Mouse (Mus musculus): Measurements from ENCODE around the gene Setdb1. TPM values are rescaled to one million over a fixed set of nuclear protein-coding genes. Genes with fewer than 3 reads are reported as not detected.
"Not testable (repeated sequence)": the region's sequence is repeated elsewhere in the genome, so short reads cannot be mapped to it uniquely, and the experiment has no call there.

Setdb1 gene
- polyA plus RNA-seq (2014; fragmentation: Nextera tagmentation; extraction: Ambion mirVana), result 67.1 and 68.7 TPM in 2 replicates

- H3K4me2 ChIP-seq (ENCODE audit: low read depth), result peak within 1 kb of the TSS; percentile 39
- H3K4me3 ChIP-seq (ENCODE audit: low read depth, low read length), result peak within 1 kb of the TSS; percentile 49
- not testable (repeated sequence) for H3K36me3 ChIP-seq (ENCODE audit: control insufficient read depth, insufficient read depth, low read length); H3K27me3 ChIP-seq (ENCODE audit: control insufficient read depth, insufficient read depth, low read length); H3K9me3 ChIP-seq (ENCODE audit: control insufficient read depth, low read length); H3K4me1 ChIP-seq (ENCODE audit: control insufficient read depth, insufficient read depth, low read length); H3K27ac ChIP-seq (ENCODE audit: low read depth, low read length)
- DNase-seq (ENCODE audit: low spot score) (peak; percentile 96), ATAC-seq (ENCODE audit: insufficient read depth, low FRiP score, low TSS enrichment) (peak; percentile 97)
- H3K9ac ChIP-seq (ENCODE audit: low read length), result peak within 1 kb of the TSS; percentile 44
- WGBS, result 0% methylated on average over 29 of the region's 57 CpGs
These were observed at the start of gene Setdb1 for GRCm38 (mm10) chr3:95356701-95357449. TSS of gene Setdb1 (minus strand) at chr3:95357202.

GRCm38 (mm10) chr3:95402741-95403140 is 45.7 kb upstream of the Setdb1 start, which contains the start of gene 4930558C23Rik:
TSS of gene 4930558C23Rik (minus strand) at chr3:95402841.
- no peak for ATAC-seq (ENCODE audit: insufficient read depth, low FRiP score, low TSS enrichment)
- no peak within 1 kb of the TSS for H3K4me2 ChIP-seq (ENCODE audit: low read depth)

GRCm38 (mm10) chr3:95394385-95394784 is 37.4 kb upstream of the Setdb1 start:
- no peaks in the 10 kb centered on the region for H3K4me1 ChIP-seq (ENCODE audit: control insufficient read depth, insufficient read depth, low read length)
- H3K27me3 ChIP-seq (ENCODE audit: control insufficient read depth, insufficient read depth, low read length), result no peaks in the 10 kb centered on the region
- no peaks in the 10 kb centered on the region for H3K36me3 ChIP-seq (ENCODE audit: control insufficient read depth, insufficient read depth, low read length)
- ATAC-seq (ENCODE audit: insufficient read depth, low FRiP score, low TSS enrichment), result no peak
- no peak overlapping the region for H3K4me2 ChIP-seq (ENCODE audit: low read depth)
- H3K9me3 ChIP-seq (ENCODE audit: control insufficient read depth, low read length), result 0 out of 2 replicates have a peak, but pooled peaks cover 2% of the 10 kb centered on the region
- H3K27ac ChIP-seq (ENCODE audit: low read depth, low read length), result no peak overlapping the region
- no peak overlapping the region for H3K4me3 ChIP-seq (ENCODE audit: low read depth, low read length)
- H3K9ac ChIP-seq (ENCODE audit: low read length), result no peak overlapping the region
- WGBS, result 88% methylated on average over 4 of the region's 4 CpGs
- DNase-seq (ENCODE audit: low spot score), result no peak

More at GRCm38 (mm10) chr3:95402741-95403140, 45.7 kb upstream of the Setdb1 start, which contains the start of gene 4930558C23Rik:
- H3K9me3 ChIP-seq (ENCODE audit: control insufficient read depth, low read length), result no peaks in the 10 kb centered on the region
- no peak within 1 kb of the TSS for H3K4me3 ChIP-seq (ENCODE audit: low read depth, low read length)
- H3K4me1 ChIP-seq (ENCODE audit: control insufficient read depth, insufficient read depth, low read length), result no peaks in the 10 kb centered on the region
- WGBS, result 88% methylated on average over 3 of the region's 3 CpGs
- H3K36me3 ChIP-seq (ENCODE audit: control insufficient read depth, insufficient read depth, low read length), result no peaks in the 10 kb centered on the region
- H3K27ac ChIP-seq (ENCODE audit: low read depth, low read length), result no peak within 1 kb of the TSS
- DNase-seq (ENCODE audit: low spot score), result no peak
- no peaks in the 10 kb centered on the region for H3K27me3 ChIP-seq (ENCODE audit: control insufficient read depth, insufficient read depth, low read length)
- no peak within 1 kb of the TSS for H3K9ac ChIP-seq (ENCODE audit: low read length)

GRCm38 (mm10) chr3:95385401-95386075 is 28.5 kb upstream of the Setdb1 start:
- no peak overlapping the region for H3K27ac ChIP-seq (ENCODE audit: low read depth, low read length)
- no peak for ATAC-seq (ENCODE audit: insufficient read depth, low FRiP score, low TSS enrichment)

GRCm38 (mm10) chr3:95373208-95373607 is 16.2 kb upstream of the Setdb1 start:
- Histone ChIP-seq H3K9me3 (ENCODE audit: control insufficient read depth, low read length) (no peaks in the 10 kb centered on the region), H3K4me3 (ENCODE audit: low read depth, low read length) (no peak overlapping the region), H3K4me1 (ENCODE audit: control insufficient read depth, insufficient read depth, low read length) (no peaks in the 10 kb centered on the region), H3K27me3 (ENCODE audit: control insufficient read depth, insufficient read depth, low read length) (no peaks in the 10 kb centered on the region), H3K9ac (ENCODE audit: low read length) (no peak overlapping the region), H3K36me3 (ENCODE audit: control insufficient read depth, insufficient read depth, low read length) (no peaks in the 10 kb centered on the region), H3K4me2 (ENCODE audit: low read depth) (no peak overlapping the region), H3K27ac (ENCODE audit: low read depth, low read length) (no peak overlapping the region)
- no peak for DNase-seq (ENCODE audit: low spot score)
- WGBS, result 91% methylated on average over 10 of the region's 10 CpGs
- no peak for ATAC-seq (ENCODE audit: insufficient read depth, low FRiP score, low TSS enrichment)

More at GRCm38 (mm10) chr3:95385401-95386075, 28.5 kb upstream of the Setdb1 start:
- WGBS, result 89% methylated on average over 5 of the region's 5 CpGs
- Histone ChIP-seq H3K4me3 (ENCODE audit: low read depth, low read length) (no peak overlapping the region), H3K9ac (ENCODE audit: low read length) (no peak overlapping the region), H3K27me3 (ENCODE audit: control insufficient read depth, insufficient read depth, low read length) (no peaks in the 10 kb centered on the region), H3K4me1 (ENCODE audit: control insufficient read depth, insufficient read depth, low read length) (no peaks in the 10 kb centered on the region), H3K9me3 (ENCODE audit: control insufficient read depth, low read length) (no peaks in the 10 kb centered on the region), H3K4me2 (ENCODE audit: low read depth) (no peak overlapping the region), H3K36me3 (ENCODE audit: control insufficient read depth, insufficient read depth, low read length) (no peaks in the 10 kb centered on the region)
- DNase-seq (ENCODE audit: low spot score), result no peak

- no peaks in the 10 kb centered on the region for H3K27me3 ChIP-seq (ENCODE audit: control insufficient read depth, insufficient read depth, low read length)
- no peak overlapping the region for H3K4me2 ChIP-seq (ENCODE audit: low read depth)
- H3K27ac ChIP-seq (ENCODE audit: low read depth, low read length), result no peak overlapping the region
- no peaks in the 10 kb centered on the region for H3K36me3 ChIP-seq (ENCODE audit: control insufficient read depth, insufficient read depth, low read length)
- H3K9ac ChIP-seq (ENCODE audit: low read length), result no peak overlapping the region
- ATAC-seq (ENCODE audit: insufficient read depth, low FRiP score, low TSS enrichment), result no peak
- no peak for DNase-seq (ENCODE audit: low spot score)
- no peaks in the 10 kb centered on the region for H3K4me1 ChIP-seq (ENCODE audit: control insufficient read depth, insufficient read depth, low read length)
- no peaks in the 10 kb centered on the region for H3K9me3 ChIP-seq (ENCODE audit: control insufficient read depth, low read length)
- H3K4me3 ChIP-seq (ENCODE audit: low read depth, low read length), result no peak overlapping the region
These were observed 13.1 kb upstream of the Setdb1 start for GRCm38 (mm10) chr3:95370101-95370500.

- H3K36me3 ChIP-seq (ENCODE audit: control insufficient read depth, insufficient read depth, low read length); H3K4me2 ChIP-seq (ENCODE audit: low read depth); H3K27ac ChIP-seq (ENCODE audit: low read depth, low read length); H3K9me3 ChIP-seq (ENCODE audit: control insufficient read depth, low read length); DNase-seq (ENCODE audit: low spot score); H3K4me1 ChIP-seq (ENCODE audit: control insufficient read depth, insufficient read depth, low read length); H3K4me3 ChIP-seq (ENCODE audit: low read depth, low read length); H3K9ac ChIP-seq (ENCODE audit: low read length); H3K27me3 ChIP-seq (ENCODE audit: control insufficient read depth, insufficient read depth, low read length); ATAC-seq (ENCODE audit: insufficient read depth, low FRiP score, low TSS enrichment): not testable (repeated sequence)
- WGBS, result 83% methylated on average over 3 of the region's 3 CpGs
These were observed 3.3 kb upstream of the Setdb1 start for GRCm38 (mm10) chr3:95360276-95360675.

GRCm38 (mm10) chr3:95357746-95358145 is 744 bp upstream of the Setdb1 start:
- no peaks in the 10 kb centered on the region; the same call in 1 of the 2 replicates for H3K36me3 ChIP-seq (ENCODE audit: control insufficient read depth, insufficient read depth, low read length)
- no peaks in the 10 kb centered on the region for H3K4me1 ChIP-seq (ENCODE audit: control insufficient read depth, insufficient read depth, low read length)
- H3K27ac ChIP-seq (ENCODE audit: low read depth, low read length), result no peak overlapping the region
- no peak overlapping the region for H3K4me3 ChIP-seq (ENCODE audit: low read depth, low read length)
- H3K27me3 ChIP-seq (ENCODE audit: control insufficient read depth, insufficient read depth, low read length), result no peaks in the 10 kb centered on the region
- H3K9me3 ChIP-seq (ENCODE audit: control insufficient read depth, low read length), result no peaks in the 10 kb centered on the region
- WGBS, result 95% methylated on average over 2 of the region's 2 CpGs
- no peak overlapping the region for H3K9ac ChIP-seq (ENCODE audit: low read length)
- H3K4me2 ChIP-seq (ENCODE audit: low read depth), result no peak overlapping the region
- no peak for ATAC-seq (ENCODE audit: insufficient read depth, low FRiP score, low TSS enrichment)
- no peak for DNase-seq (ENCODE audit: low spot score)

Measured in neural tube, embryonic 11.5 days (tissue).